Mouse (Mus musculus) ES-Bruce4 (cell line): ENCODE data around the gene Hfe. TPM values are rescaled to one million over a fixed set of nuclear protein-coding genes. Genes with fewer than 3 reads are reported as not detected.
"Not testable (repeated sequence)": the region's sequence is repeated elsewhere in the genome, so short reads cannot be mapped to it uniquely, and the experiment has no call there.

ENCODE experiments used
- H3K27ac ChIP-seq: 2 replicates; pipeline ENCODE4 v1.5.1; 2012; ENCODE audit warnings: low read length, inconsistent platforms; ENCODE audit not compliant: insufficient read depth
- H3K27me3 ChIP-seq: 2 replicates; pipeline ENCODE4 v1.6.1; 2012; ENCODE audit warnings: mild to moderate bottlenecking, low read length, inconsistent platforms; ENCODE audit not compliant: control insufficient read depth, poor library complexity, insufficient read depth, severe bottlenecking
- H3K36me3 ChIP-seq: 2 replicates; pipeline ENCODE4 v1.6.1; 2012; ENCODE audit warnings: inconsistent platforms, mild to moderate bottlenecking, low read length, moderate library complexity; ENCODE audit not compliant: control insufficient read depth, poor library complexity, insufficient read depth, severe bottlenecking
- H3K4me1 ChIP-seq: one replicate; pipeline ENCODE4 v1.8.1; 2011; ENCODE audit warnings: low read length; ENCODE audit not compliant: control insufficient read depth, insufficient read depth
- H3K4me3 ChIP-seq: 2 replicates; pipeline ENCODE4 v1.5.1; 2011; ENCODE audit warnings: low read depth, mild to moderate bottlenecking, low read length
- H3K9ac ChIP-seq: 2 replicates; pipeline ENCODE4 v1.6.1; 2012; ENCODE audit warnings: low read depth, mild to moderate bottlenecking, inconsistent platforms; ENCODE audit not compliant: poor library complexity, severe bottlenecking
- H3K9me3 ChIP-seq: replicated peaks from 2 replicates; pipeline ENCODE4 v1.6.1; 2012; ENCODE audit warnings: mild to moderate bottlenecking, low read length, inconsistent platforms; ENCODE audit not compliant: control insufficient read depth, poor library complexity, insufficient read depth, severe bottlenecking
- CTCF ChIP-seq: IDR thresholded peaks from one replicate; pipeline ENCODE4 v1.8.1; 2011; ENCODE audit warnings: low read depth, low read length
- EP300 ChIP-seq: IDR thresholded peaks from 2 replicates; pipeline ENCODE4 v1.6.1; 2011; ENCODE audit warnings: low read depth, low read length; ENCODE audit not compliant: insufficient read depth
- POLR2A ChIP-seq: IDR thresholded peaks from one replicate; pipeline ENCODE4 v1.8.1; 2011; ENCODE audit warnings: low read length; ENCODE audit not compliant: insufficient read depth
- polyA plus RNA-seq: library from polyadenylated mRNA; stranded (reverse); fragments of >200 nt; gene quantifications from 2 replicates; pipeline ENCODE4 v1.2.4, GENCODE M21; 2011; ENCODE audit warnings: low read depth; ENCODE audit not compliant: missing spikeins, insufficient read depth, insufficient read length

Gene Hfe
- polyA plus RNA-seq, 1 experiment = not detected

DNA sequence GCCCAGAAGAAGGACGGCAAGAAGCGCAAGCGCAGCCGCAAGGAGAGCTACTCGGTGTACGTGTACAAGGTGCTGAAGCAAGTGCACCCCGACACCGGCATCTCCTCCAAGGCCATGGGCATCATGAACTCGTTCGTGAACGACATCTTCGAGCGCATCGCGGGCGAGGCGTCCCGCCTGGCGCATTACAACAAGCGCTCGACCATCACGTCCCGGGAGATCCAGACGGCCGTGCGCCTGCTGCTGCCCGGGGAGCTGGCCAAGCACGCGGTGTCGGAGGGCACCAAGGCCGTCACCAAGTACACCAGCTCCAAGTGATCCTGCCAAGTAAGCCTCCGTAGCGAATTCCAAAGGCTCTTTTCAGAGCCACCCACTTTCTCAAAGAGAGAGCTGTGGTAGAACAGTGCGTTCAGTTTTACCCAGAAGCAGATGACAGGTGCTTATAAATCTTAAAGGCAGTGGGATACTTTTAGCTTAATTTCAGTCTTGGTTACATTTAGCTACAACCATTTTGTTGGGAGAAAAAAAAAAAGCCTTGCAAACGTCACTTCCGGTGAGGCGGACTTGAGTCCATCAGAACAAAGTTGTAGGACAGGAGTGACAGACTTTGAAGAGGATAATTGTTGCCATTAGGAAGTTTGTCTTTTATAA, 26.2 kb downstream of the Hfe start:
- not testable (repeated sequence) for H3K9me3 ChIP-seq, H3K36me3 ChIP-seq, H3K27me3 ChIP-seq, H3K4me1 ChIP-seq
- TF ChIP-seq POLR2A = peak; percentile 71
- Histone ChIP-seq H3K9ac (peak overlapping the region; percentile 93), H3K4me3 (peak overlapping the region; percentile 68), H3K27ac (peak overlapping the region; percentile 82)

- H3K9me3 ChIP-seq = no peaks in the 10 kb centered on the region
- H3K4me3 ChIP-seq = peak within 1 kb of the TSS; percentile 68
- no peaks in the 10 kb centered on the region for H3K36me3 ChIP-seq
- H3K9ac ChIP-seq = peak within 1 kb of the TSS; percentile 95
- no peaks in the 10 kb centered on the region for H3K27me3 ChIP-seq
- H3K4me1 ChIP-seq = no peaks in the 10 kb centered on the region
- peak within 1 kb of the TSS; percentile 96 for H3K27ac ChIP-seq
- no peak for TF ChIP-seq POLR2A
- no peak for TF ChIP-seq EP300
- TF ChIP-seq CTCF = no peak
Observed at GRCm38 (mm10) chr13:23683755-23684281, 26.8 kb downstream of the Hfe start, which contains the start of the genes Hist1h2ac and Hist1h2bc. Gene Hist1h2ac (minus strand): TSS chr13:23683948. Gene Hist1h2bc (plus strand): TSS chr13:23684199.

- H3K27me3 ChIP-seq = not testable (repeated sequence)
Observed at GRCm38 (mm10) chr13:23682947-23683754, 27.5 kb downstream of the Hfe start.

GRCm38 (mm10) chr13:23682623-23682946, 28.1 kb downstream of the Hfe start:
- H3K36me3 ChIP-seq = no peaks in the 10 kb centered on the region
- H3K4me1 ChIP-seq = no peaks in the 10 kb centered on the region
- peak overlapping the region; percentile 95 for H3K9ac ChIP-seq
- H3K27me3 ChIP-seq = no peaks in the 10 kb centered on the region
- H3K4me3 ChIP-seq = peak overlapping the region; percentile 22; the same call in 1 of the 2 replicates
- peak overlapping the region; percentile 86 for H3K27ac ChIP-seq
- H3K9me3 ChIP-seq = no peaks in the 10 kb centered on the region
- no peak for TF ChIP-seq EP300
- no peak for TF ChIP-seq POLR2A
- TF ChIP-seq CTCF = no peak

More at GRCm38 (mm10) chr13:23682947-23683754, 27.5 kb downstream of the Hfe start:
- H3K4me3 ChIP-seq = peak overlapping the region; percentile 49
- H3K36me3 ChIP-seq, H3K9me3 ChIP-seq, H3K4me1 ChIP-seq: not testable (repeated sequence)
- H3K9ac ChIP-seq = peak overlapping the region; percentile 95
- peak overlapping the region; percentile 86 for H3K27ac ChIP-seq

DNA sequence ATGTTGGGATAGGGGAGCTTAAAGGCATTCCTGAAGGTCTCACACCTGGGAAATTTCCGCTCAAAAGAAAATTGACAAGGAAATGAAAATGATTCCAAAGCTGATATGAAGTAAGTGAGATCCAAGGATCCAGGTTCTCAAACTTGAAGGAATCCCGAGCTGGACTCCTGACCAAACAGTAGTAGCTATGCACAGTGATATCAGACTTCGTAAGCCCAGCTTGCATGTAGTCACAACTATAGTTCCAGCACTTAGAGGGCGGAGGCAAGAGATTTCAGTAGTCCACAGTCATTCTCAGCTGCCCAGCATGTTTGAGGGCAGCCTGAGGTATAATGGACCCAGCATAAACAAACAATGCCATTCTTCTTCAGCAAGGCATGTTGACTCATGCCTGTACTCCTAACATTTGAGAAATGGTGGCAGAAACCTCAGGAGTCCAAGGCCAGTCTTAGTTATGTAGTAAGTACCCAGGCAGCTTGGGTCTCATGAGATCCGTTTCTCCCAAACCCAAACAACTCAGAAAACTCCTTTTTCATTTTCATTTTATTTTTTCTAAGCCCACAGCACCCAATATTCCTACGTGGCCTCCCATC, 28.6 kb downstream of the Hfe start:
- Histone ChIP-seq H3K9ac (peak overlapping the region; percentile 95; the same call in 1 of the 2 replicates), H3K4me1 (no peaks in the 10 kb centered on the region), H3K27me3 (no peaks in the 10 kb centered on the region), H3K4me3 (no peak overlapping the region), H3K27ac (peak overlapping the region; percentile 32), H3K36me3 (no peaks in the 10 kb centered on the region), H3K9me3 (no peaks in the 10 kb centered on the region)
- TF ChIP-seq POLR2A = no peak
- no peak for TF ChIP-seq CTCF
- no peak for TF ChIP-seq EP300

GRCm38 (mm10) chr13:23662536-23662935, 48.1 kb downstream of the Hfe start:
- no peaks in the 10 kb centered on the region for H3K36me3 ChIP-seq
- H3K9ac ChIP-seq = no peak overlapping the region
- no peak for TF ChIP-seq EP300
- TF ChIP-seq CTCF = no peak
- no peak for TF ChIP-seq POLR2A
- H3K4me3 ChIP-seq = no peak overlapping the region
- no peaks in the 10 kb centered on the region for H3K4me1 ChIP-seq
- H3K9me3 ChIP-seq = no peaks in the 10 kb centered on the region; the same call in 1 of the 2 replicates
- no peak overlapping the region for H3K27ac ChIP-seq
- no peaks in the 10 kb centered on the region; the same call in 1 of the 2 replicates for H3K27me3 ChIP-seq
